Mouse (Mus musculus) lung, adult 18-20 months (tissue): ENCODE data around the gene Evpl.

Experiments
- DNase-seq, 2 experiments: peaks; one replicate each; pipeline ENCODE4 v3.0.0; 2022; ENCODE audit warnings: mixed read lengths in 2 of 2

Gene Evpl

GRCm38 (mm10) chr11:116255090-116255981 lies 17.5 kb upstream of the Evpl start:
- no peak for DNase-seq

DNA sequence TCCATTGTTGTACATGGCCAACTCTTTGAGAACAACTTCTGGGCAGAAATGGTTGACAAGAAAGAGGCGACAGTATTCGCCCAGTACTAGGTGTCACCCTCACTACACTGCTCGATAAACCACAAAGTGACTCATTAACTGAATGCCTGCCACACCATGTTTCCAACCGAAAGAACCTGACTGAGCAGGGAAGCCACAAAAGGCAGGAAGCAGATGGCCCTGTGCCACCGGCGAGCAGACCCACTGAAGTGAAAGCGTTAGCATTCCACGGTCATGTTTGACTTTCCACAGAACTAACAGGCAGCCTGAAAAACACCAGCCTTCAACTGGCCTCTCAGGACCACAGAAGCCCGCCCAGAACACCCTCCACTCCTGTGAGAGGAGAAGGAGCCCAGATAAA lies 16.8 kb upstream of the Evpl start:
- DNase-seq: peak; percentile 71 to 84

DNA sequence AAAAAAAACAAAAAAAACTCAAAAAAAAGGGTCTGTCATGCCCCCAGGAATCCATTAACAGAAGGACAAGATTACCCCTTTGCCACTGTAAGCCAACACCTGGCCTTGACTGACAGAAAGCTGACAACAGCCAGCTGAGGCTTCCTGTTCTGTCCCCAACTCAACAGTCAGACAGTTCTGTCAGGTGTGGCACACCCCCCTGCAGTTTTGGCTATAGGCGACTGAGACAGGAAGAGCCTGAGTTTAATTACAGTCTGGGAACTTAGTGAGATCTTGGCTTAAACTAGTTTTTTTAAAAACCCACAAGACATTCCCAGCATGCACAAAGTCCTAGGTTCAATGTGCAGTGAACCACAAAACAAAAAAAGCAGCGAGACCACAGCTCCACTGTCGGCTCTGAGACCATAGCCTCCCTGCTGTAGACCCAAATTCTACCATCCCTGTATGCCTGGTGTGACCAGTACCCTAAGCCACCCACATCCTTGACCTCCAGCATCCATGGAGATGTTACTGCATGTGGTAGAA lies 15.3 kb upstream of the Evpl start:
- no peak for DNase-seq

DNA sequence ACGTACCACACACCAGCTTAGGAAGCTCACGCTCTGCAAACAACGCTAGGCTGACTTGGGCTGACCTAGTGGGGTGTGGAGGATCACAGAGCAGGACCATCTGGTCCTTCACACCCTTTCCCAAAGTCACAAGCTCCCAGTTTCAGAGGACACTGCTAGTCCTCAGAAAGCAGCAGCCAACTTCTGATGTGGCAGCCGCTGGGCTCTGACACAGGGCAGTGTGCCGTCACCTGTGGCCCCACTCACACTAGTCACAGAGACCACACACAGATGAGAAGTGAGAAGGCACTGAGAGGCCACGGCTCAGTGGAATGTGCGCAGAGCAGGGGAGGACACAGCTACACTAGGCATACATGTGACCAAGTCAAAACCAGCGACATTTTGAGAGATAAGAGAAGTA lies 13.0 kb upstream of the Evpl start:
- DNase-seq: no peak

- DNase-seq: peak in 1 of 2 experiments; percentile 45
Observed at GRCm38 (mm10) chr11:116247502-116248222, 9.8 kb upstream of the Evpl start.

DNA sequence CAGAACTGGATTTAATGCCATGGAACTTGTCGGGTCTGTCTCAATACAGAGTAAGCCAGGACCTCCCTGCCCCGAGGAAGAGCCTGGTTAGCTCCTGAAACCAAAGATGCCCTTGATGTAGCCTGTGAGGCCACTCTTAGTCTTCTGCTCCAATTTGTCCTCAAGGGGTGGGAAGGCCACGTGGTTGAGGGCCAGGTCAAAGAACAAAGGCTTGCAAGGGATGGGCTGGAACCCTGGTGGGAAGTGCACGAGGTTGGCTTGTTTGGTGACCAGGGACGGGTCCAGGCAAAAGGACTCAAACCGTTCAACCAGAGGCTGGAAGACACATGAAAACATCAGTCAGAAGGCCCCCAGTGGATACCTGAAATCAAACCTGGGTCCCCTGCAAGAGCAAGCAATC lies 7.7 kb upstream of the Evpl start:
- no peak for DNase-seq

DNA sequence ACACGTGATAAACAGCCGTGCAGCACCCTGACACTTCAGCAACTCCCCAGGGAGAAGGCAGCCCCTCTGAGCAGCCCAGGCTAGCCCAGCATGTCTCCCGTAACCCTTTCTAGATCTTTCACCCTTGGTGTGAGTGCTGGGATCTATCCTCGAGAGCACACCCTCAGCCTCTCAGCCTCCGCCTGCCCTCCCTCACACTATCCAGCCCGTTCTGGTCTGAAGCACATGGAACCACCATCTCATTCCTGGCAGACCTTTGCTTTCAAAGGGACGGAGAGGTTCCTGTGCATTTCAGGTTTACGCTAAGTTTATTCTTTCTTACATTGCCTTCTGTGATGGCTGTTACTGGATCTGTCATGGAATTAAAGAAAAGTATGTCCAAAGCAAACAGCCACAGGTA lies 6.7 kb upstream of the Evpl start:
- DNase-seq: no peak

GRCm38 (mm10) chr11:116241744-116242235 lies 3.9 kb upstream of the Evpl start:
- DNase-seq: no peak

- no peak for DNase-seq
Observed at GRCm38 (mm10) chr11:116239797-116240196, 1.9 kb upstream of the Evpl start.

DNA sequence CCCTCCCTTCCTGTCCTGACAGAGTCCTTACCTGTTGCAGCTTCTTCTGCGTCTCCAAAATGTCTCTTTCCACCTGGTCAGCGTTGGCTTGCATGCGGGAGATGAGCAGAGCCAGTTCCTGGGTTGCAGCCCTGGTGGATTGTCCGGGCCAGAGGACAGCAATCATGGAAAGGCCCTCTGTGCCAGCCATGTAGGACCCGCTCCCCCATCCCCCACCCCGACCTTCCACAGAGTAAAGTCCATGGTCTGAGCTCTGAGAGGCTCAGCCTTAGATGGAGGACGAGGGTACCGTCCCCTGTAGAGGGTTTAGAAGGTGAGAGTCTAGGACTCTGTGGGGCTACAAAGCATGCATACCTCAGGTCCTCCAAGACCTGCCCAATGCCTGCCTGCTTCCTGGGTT lies 3.0 kb downstream of the Evpl start:
- DNase-seq: no peak

GRCm38 (mm10) chr11:116232427-116232826 lies 5.5 kb downstream of the Evpl start:
- no peak for DNase-seq

DNA sequence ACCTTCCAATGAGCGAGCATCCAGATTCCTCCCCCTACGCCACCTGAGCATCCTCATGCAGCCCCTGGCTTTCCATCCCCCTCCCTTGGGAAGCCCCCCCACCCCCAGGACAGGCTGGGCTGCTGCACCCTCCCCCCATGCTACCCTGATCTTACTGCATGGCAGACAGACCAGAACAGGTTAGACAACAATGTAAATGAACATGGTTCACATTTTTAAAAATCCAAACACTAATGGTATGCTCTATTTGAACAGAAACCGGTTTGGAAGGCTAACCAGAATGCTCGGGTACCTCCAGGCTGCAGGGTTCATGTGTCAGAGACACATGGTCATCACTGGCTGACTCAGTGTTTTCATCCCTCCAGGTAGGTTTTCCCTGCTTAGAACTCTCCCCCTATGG lies 9.2 kb downstream of the Evpl start:
- no peak for DNase-seq

DNA sequence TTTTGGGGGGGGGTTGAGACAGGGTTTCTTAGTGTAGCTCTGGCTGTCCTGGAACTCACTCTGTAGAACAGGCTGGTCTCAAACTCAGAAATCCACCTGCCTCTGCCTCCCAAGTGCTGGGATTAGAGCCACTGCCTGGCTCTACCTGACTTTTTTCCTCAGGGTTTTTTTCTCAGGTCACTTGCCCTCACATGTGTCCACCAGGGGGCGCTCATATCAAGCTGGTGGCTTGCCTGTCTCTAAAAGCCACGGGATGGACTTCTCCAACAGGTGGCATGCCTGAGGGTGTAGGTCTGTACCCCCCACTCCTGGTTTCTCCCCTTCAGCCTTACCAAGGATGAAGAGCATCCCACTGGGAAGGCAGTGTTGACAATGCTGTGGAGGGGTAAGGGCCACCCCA lies 11.5 kb downstream of the Evpl start:
- DNase-seq: peak; percentile 77 to 87

- no peak for DNase-seq
Observed at GRCm38 (mm10) chr11:116222740-116223059, 15.2 kb downstream of the Evpl start.

- DNase-seq: no peak
Observed at GRCm38 (mm10) chr11:116221931-116222739, 15.7 kb downstream of the Evpl start.

- peak; percentile 79 to 90 for DNase-seq
Observed at GRCm38 (mm10) chr11:116219885-116220284, 18.0 kb downstream of the Evpl start.

DNA sequence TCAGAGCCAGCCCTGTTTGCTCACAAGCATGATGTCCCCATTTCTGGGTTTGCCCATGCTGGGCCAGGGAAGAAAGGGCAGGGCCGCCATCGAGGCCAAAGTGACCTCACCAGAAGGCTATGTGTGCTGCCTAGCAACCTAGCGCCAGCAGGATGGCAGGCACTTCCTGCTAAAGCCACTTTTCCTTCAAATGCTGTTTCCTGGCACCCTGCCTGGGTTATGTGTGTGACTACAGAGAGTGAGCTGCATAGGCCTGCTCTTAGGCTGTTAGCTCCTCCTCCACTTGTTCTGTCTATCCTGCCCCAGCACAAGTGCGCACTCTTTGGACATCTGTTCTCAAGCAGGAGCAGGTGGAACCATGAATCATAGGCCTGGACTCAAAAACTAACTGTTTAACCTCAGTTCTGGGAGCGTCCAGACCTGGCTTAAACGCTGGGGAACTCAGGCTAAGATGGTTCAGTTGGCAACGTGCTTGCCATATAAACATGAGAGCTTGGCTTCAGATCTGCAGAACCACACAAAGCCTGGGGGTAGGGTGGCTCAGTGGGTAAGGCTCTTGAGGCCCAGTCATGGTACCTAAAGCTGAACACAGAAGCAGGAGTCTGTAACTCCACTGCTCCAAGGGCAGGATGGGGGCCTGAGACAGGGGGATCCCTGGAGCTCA lies 19.0 kb downstream of the Evpl start:
- DNase-seq: peak; percentile 98 to 99

- DNase-seq: peak in 1 of 2 experiments; percentile 74
Observed at GRCm38 (mm10) chr11:116218263-116218662, 19.6 kb downstream of the Evpl start.

- peak; percentile 50 to 62 for DNase-seq
Observed at GRCm38 (mm10) chr11:116216549-116216948, 21.3 kb downstream of the Evpl start.

GRCm38 (mm10) chr11:116215991-116216390 lies 21.9 kb downstream of the Evpl start:
- DNase-seq: no peak

GRCm38 (mm10) chr11:116215181-116215580 lies 22.7 kb downstream of the Evpl start:
- DNase-seq: no peak

GRCm38 (mm10) chr11:116213877-116214510 lies 23.9 kb downstream of the Evpl start:
- no peak for DNase-seq
